Mouse (Mus musculus) adrenal gland, postnatal 4 days (tissue): ENCODE measurements around the gene Gm973. TPM values are rescaled to one million over a fixed set of nuclear protein-coding genes. Genes with fewer than 3 reads are reported as not detected.

ENCODE experiments used
- DNase-seq, 2 experiments: peaks; one replicate each; pipeline ENCODE4 v3.0.0; 2021 to 2022; ENCODE audit warnings: low spot score in 2 of 2, mixed read lengths in 2 of 2
- total RNA-seq, 2 experiments: library from RNA; stranded (reverse); gene quantifications; 2 replicates each; pipeline ENCODE4 v1.2.3; 2021

Gene Gm973
- total RNA-seq, 2 experiments from 2014 or later, result 31.3 to 33.2 TPM

- DNase-seq, result no peak
Measured at GRCm38 (mm10) chr1:59488991-59489390, 27.1 kb upstream of the Gm973 start.

GRCm38 (mm10) chr1:59491517-59491916 is 24.5 kb upstream of the Gm973 start:
- DNase-seq, result no peak

GRCm38 (mm10) chr1:59492432-59492831 is 23.6 kb upstream of the Gm973 start:
- no peak for DNase-seq

GRCm38 (mm10) chr1:59495970-59496369 is 20.1 kb upstream of the Gm973 start:
- DNase-seq, result no peak

GRCm38 (mm10) chr1:59497741-59498613 is 18.1 kb upstream of the Gm973 start:
- no peak for DNase-seq

GRCm38 (mm10) chr1:59499327-59499726 is 16.7 kb upstream of the Gm973 start:
- no peak for DNase-seq

GRCm38 (mm10) chr1:59502355-59502754 is 13.7 kb upstream of the Gm973 start:
- DNase-seq, result no peak

GRCm38 (mm10) chr1:59503659-59504301 is 12.3 kb upstream of the Gm973 start:
- no peak for DNase-seq

GRCm38 (mm10) chr1:59504302-59504700 is 11.8 kb upstream of the Gm973 start:
- DNase-seq, result no peak

- DNase-seq, result no peak
Measured at GRCm38 (mm10) chr1:59508463-59509139, 7.5 kb upstream of the Gm973 start.

GRCm38 (mm10) chr1:59511566-59512270 is 4.3 kb upstream of the Gm973 start:
- no peak for DNase-seq

- DNase-seq, result no peak
Measured at GRCm38 (mm10) chr1:59520226-59520837, 4.3 kb downstream of the Gm973 start.

- no peak for DNase-seq
Measured at GRCm38 (mm10) chr1:59522456-59522855, 6.4 kb downstream of the Gm973 start.

- DNase-seq, result no peak
Measured at GRCm38 (mm10) chr1:59523378-59523958, 7.4 kb downstream of the Gm973 start.

GRCm38 (mm10) chr1:59524071-59524470 is 8.0 kb downstream of the Gm973 start:
- peak in 1 of 2 experiments; percentile 6 for DNase-seq

- DNase-seq, result no peak
Measured at GRCm38 (mm10) chr1:59524759-59525158, 8.7 kb downstream of the Gm973 start.

- DNase-seq, result no peak
Measured at GRCm38 (mm10) chr1:59527219-59527618, 11.2 kb downstream of the Gm973 start.

GRCm38 (mm10) chr1:59534976-59535810 is 19.1 kb downstream of the Gm973 start:
- no peak for DNase-seq

- DNase-seq, result no peak
Measured at GRCm38 (mm10) chr1:59538381-59538780, 22.3 kb downstream of the Gm973 start.
